In genomic region chr7:127471646-127472010, GRCm38 (mm10) we compare ENCODE assay signal across 8 mouse cellular contexts. TPM values are rescaled to one million over a fixed set of nuclear protein-coding genes. Genes with fewer than 3 reads are reported as not detected.
A peak's percentile ranks its signal among the peaks of the same experiment; 100 is the strongest.
DNase-seq lines count a peak whose midpoint lies in the region; ATAC-seq and TF ChIP-seq lines count a peak whose summit lies in the region.

No protein-coding gene starts in this region.

- peak overlapping the region; percentile 88 for H3K9ac ChIP-seq in embryonic facial prominence, embryonic 13.5 days
- peak overlapping the region; percentile 93 for H3K9ac ChIP-seq in intestine, embryonic 14.5 days (ENCODE audit: low read length)
- peak overlapping the region; percentile 84 for H3K9ac ChIP-seq in midbrain, embryonic 12.5 days (replicated peaks)

- H3K27me3 ChIP-seq in Patski: no peaks in the 10 kb centered on the region
- no peaks in the 10 kb centered on the region for H3K27me3 ChIP-seq in embryonic facial prominence, embryonic 13.5 days
- H3K27me3 ChIP-seq in intestine, embryonic 14.5 days (replicated peaks; ENCODE audit: control insufficient read depth, insufficient read depth, low read length): no peaks in the 10 kb centered on the region
- H3K27me3 ChIP-seq in midbrain, embryonic 12.5 days: no peaks in the 10 kb centered on the region

- H3K4me1 ChIP-seq in embryonic facial prominence, embryonic 13.5 days: peaks cover 13% of the 10 kb centered on the region
- H3K4me1 ChIP-seq in intestine, embryonic 14.5 days (replicated peaks; ENCODE audit: control insufficient read depth, insufficient read depth, low read length): peaks cover 8% of the 10 kb centered on the region; the same call in 1 of the 2 replicates
- peaks cover 17% of the 10 kb centered on the region for H3K4me1 ChIP-seq in midbrain, embryonic 12.5 days

- H3K4me3 ChIP-seq in embryonic facial prominence, embryonic 13.5 days: peak overlapping the region; percentile 82
- peak overlapping the region; percentile 81 for H3K4me3 ChIP-seq in intestine, embryonic 14.5 days (ENCODE audit: low read depth, low read length)
- peak overlapping the region; percentile 70 for H3K4me3 ChIP-seq in midbrain, embryonic 12.5 days

- no peaks in the 10 kb centered on the region for H3K9me3 ChIP-seq in embryonic facial prominence, embryonic 13.5 days
- 0 out of 2 replicates have a peak, but pooled peaks cover 2% of the 10 kb centered on the region for H3K9me3 ChIP-seq in intestine, embryonic 14.5 days (ENCODE audit: control insufficient read depth, low read length)
- no peaks in the 10 kb centered on the region for H3K9me3 ChIP-seq in midbrain, embryonic 12.5 days

- WGBS in embryonic facial prominence, embryonic 13.5 days: 0% methylated on average over 23 of the region's 25 CpGs
- 1% methylated on average over 24 of the region's 25 CpGs for WGBS in intestine, embryonic 14.5 days
- WGBS in midbrain, embryonic 12.5 days: 0% methylated on average over 17 of the region's 25 CpGs

- H3K4me2 ChIP-seq in embryonic facial prominence, embryonic 13.5 days: peak overlapping the region; percentile 84
- peak overlapping the region; percentile 63 for H3K4me2 ChIP-seq in intestine, embryonic 14.5 days (ENCODE audit: low read length)
- peak overlapping the region; percentile 91 for H3K4me2 ChIP-seq in midbrain, embryonic 12.5 days (replicated peaks)

- H3K27ac ChIP-seq in embryonic facial prominence, embryonic 13.5 days: peak overlapping the region; percentile 99
- peak overlapping the region; percentile 96 for H3K27ac ChIP-seq in intestine, embryonic 14.5 days (ENCODE audit: low read depth)
- peak overlapping the region; percentile 98 for H3K27ac ChIP-seq in midbrain, embryonic 12.5 days (replicated peaks)

- POLR2A ChIA-PET in Patski (lab: Charles Lee): interaction anchor here (1.4 to 1.5 kb wide), 2 partner anchors 8 to 41 kb away, joined by 6 to 9 read pairs; partner anchors contain the start of genes Fbrs and Srcap

- in situ Hi-C loops in Patski (cut with MboI; ENCODE audit: low pct_unique_long_range_greater_than_20kb): no loop called here

- DNase-seq in kidney, postnatal 10 days: peak; percentile 75
- no peak for DNase-seq in kidney, adult 9 months
- DNase-seq in Patski (ENCODE audit: low read depth, low spot score): no peak
- DNase-seq in intestine, embryonic 14.5 days (ENCODE audit: low spot score): no peak
- DNase-seq in testis, postnatal 14 days (ENCODE audit: low spot score): peak; percentile 72
- DNase-seq in embryo, embryonic 10.5 days (ENCODE audit: low spot score): no peak

- peak; percentile 52 for ATAC-seq in Patski
- peak; percentile 27 for ATAC-seq in embryonic facial prominence, embryonic 13.5 days (ENCODE audit: insufficient number of reproducible peaks, insufficient read depth, low FRiP score, low TSS enrichment, low read depth)
- ATAC-seq in intestine, embryonic 14.5 days (replicated peaks; ENCODE audit: low FRiP score, low TSS enrichment, low read depth): peak; percentile 17
- peak; percentile 51 for ATAC-seq in midbrain, embryonic 12.5 days (ENCODE audit: low FRiP score, low read depth)

- CTCF ChIA-PET in Patski (lab: Charles Lee): no interaction called here

- no peak for TF ChIP-seq CTCF in Patski (IDR thresholded peaks at IDR 0.05)

- peaks cover 56% of the 10 kb centered on the region for H3K36me3 ChIP-seq in embryonic facial prominence, embryonic 13.5 days
- H3K36me3 ChIP-seq in intestine, embryonic 14.5 days (ENCODE audit: control insufficient read depth, insufficient read depth, low read length): peaks cover 47% of the 10 kb centered on the region
- H3K36me3 ChIP-seq in midbrain, embryonic 12.5 days: peaks cover 51% of the 10 kb centered on the region

RNA-seq across cellular contexts. Expression of gene Fbrs, which starts 7.4 kb away (rescaled TPM):
- polyA plus RNA-seq in Patski (2021): 50.1 TPM
- polyA plus RNA-seq in embryonic facial prominence, embryonic 13.5 days (2015; fragmentation: Nextera tagmentation; extraction: Ambion mirVana): 12.2 and 15.3 TPM in 2 replicates
- 11.4 and 13.9 TPM in 2 replicates for polyA plus RNA-seq in intestine, embryonic 14.5 days (2014; fragmentation: Nextera tagmentation; extraction: Ambion mirVana)
- polyA plus RNA-seq in midbrain, embryonic 12.5 days (2016; fragmentation: Nextera tagmentation; extraction: Ambion mirVana): 13.9 and 14.2 TPM in 2 replicates

RNA-seq across cellular contexts. Expression of gene Prr14, which starts 12.2 kb away (rescaled TPM):
- polyA plus RNA-seq in Patski (2021): 71.9 TPM
- 46.0 and 48.3 TPM in 2 replicates for polyA plus RNA-seq in embryonic facial prominence, embryonic 13.5 days (2015; fragmentation: Nextera tagmentation; extraction: Ambion mirVana)
- polyA plus RNA-seq in intestine, embryonic 14.5 days (2014; fragmentation: Nextera tagmentation; extraction: Ambion mirVana): 43.4 and 45.6 TPM in 2 replicates
- polyA plus RNA-seq in midbrain, embryonic 12.5 days (2016; fragmentation: Nextera tagmentation; extraction: Ambion mirVana): 63.1 and 69.2 TPM in 2 replicates

RNA-seq across cellular contexts. Expression of gene Zfp689, which starts 22.7 kb away (rescaled TPM):
- polyA plus RNA-seq in Patski (2021): 5.9 TPM
- polyA plus RNA-seq in embryonic facial prominence, embryonic 13.5 days (2015; fragmentation: Nextera tagmentation; extraction: Ambion mirVana): 11.8 and 13.1 TPM in 2 replicates
- polyA plus RNA-seq in intestine, embryonic 14.5 days (2014; fragmentation: Nextera tagmentation; extraction: Ambion mirVana): 6.7 and 7.6 TPM in 2 replicates
- 18.2 and 19.3 TPM in 2 replicates for polyA plus RNA-seq in midbrain, embryonic 12.5 days (2016; fragmentation: Nextera tagmentation; extraction: Ambion mirVana)

RNA-seq across cellular contexts. Expression of gene Srcap, which starts 40.2 kb away (rescaled TPM):
- 22.8 TPM for polyA plus RNA-seq in Patski (2021)
- 52.1 and 55.6 TPM in 2 replicates for polyA plus RNA-seq in embryonic facial prominence, embryonic 13.5 days (2015; fragmentation: Nextera tagmentation; extraction: Ambion mirVana)
- 49.4 and 51.8 TPM in 2 replicates for polyA plus RNA-seq in intestine, embryonic 14.5 days (2014; fragmentation: Nextera tagmentation; extraction: Ambion mirVana)
- polyA plus RNA-seq in midbrain, embryonic 12.5 days (2016; fragmentation: Nextera tagmentation; extraction: Ambion mirVana): 94.6 and 98.3 TPM in 2 replicates

RNA-seq across cellular contexts. Expression of gene Gm42715, which starts 47.8 kb away (rescaled TPM):
- 21.1 TPM for polyA plus RNA-seq in Patski (2021)
- polyA plus RNA-seq in embryonic facial prominence, embryonic 13.5 days (2015; fragmentation: Nextera tagmentation; extraction: Ambion mirVana): 18.6 and 19.0 TPM in 2 replicates
- polyA plus RNA-seq in intestine, embryonic 14.5 days (2014; fragmentation: Nextera tagmentation; extraction: Ambion mirVana): 18.8 and 19.8 TPM in 2 replicates
- 19.4 and 20.1 TPM in 2 replicates for polyA plus RNA-seq in midbrain, embryonic 12.5 days (2016; fragmentation: Nextera tagmentation; extraction: Ambion mirVana)

Comparison
In these comparisons a context has a peak if more than half of its experiments do, and no peak if none do; other contexts are left out.
1. DNase-seq: peak in kidney, postnatal 10 days (single experiment) and testis, postnatal 14 days (single experiment); none in kidney, adult 9 months (single experiment), Patski (single experiment), intestine, embryonic 14.5 days (single experiment) and embryo, embryonic 10.5 days (single experiment).
2. Peak in every context shown above with its lines, with median percentiles within 50 percentile points of each other: ATAC-seq, H3K27ac ChIP-seq, H3K4me2 ChIP-seq, H3K4me3 ChIP-seq and H3K9ac ChIP-seq.